Mouse (Mus musculus) embryonic facial prominence, embryonic 12.5 days (tissue): ENCODE measurements at regions not wholly inside any gene's neighbourhood (a gene's known extent, or its start where the extent isn't known, plus 50 kb on each side); places are given as distances from the start of the nearest gene placed in this dataset.

Experiments used
- ATAC-seq: fragments of 200-750 bp; cut with Nextera tagmentation; 2 replicates; pipeline ENCODE4 v1.8.0; 2017; ENCODE audit not compliant: insufficient number of reproducible peaks, insufficient read depth, low FRiP score, low TSS enrichment
- H3K27ac ChIP-seq: fragments of 300-500 bp; sonication (generic); 2 replicates; pipeline ENCODE4 v1.5.1; 2016; ENCODE audit warnings: mild to moderate bottlenecking
- H3K27me3 ChIP-seq: fragments of 300-500 bp; sonication (generic); 2 replicates; pipeline ENCODE4 v1.6.1; 2016; ENCODE audit warnings: mild to moderate bottlenecking, moderate library complexity
- H3K36me3 ChIP-seq: fragments of 300-500 bp; sonication (generic); 2 replicates; pipeline ENCODE4 v1.6.1; 2016; ENCODE audit warnings: mild to moderate bottlenecking
- H3K4me1 ChIP-seq: fragments of 300-500 bp; sonication (generic); 2 replicates; pipeline ENCODE4 v1.6.1; 2016
- H3K4me2 ChIP-seq: fragments of 300-500 bp; sonication (generic); replicated peaks from 2 replicates; pipeline ENCODE4 v1.6.1; 2016; ENCODE audit warnings: mild to moderate bottlenecking, moderate library complexity
- H3K4me3 ChIP-seq: fragments of 300-500 bp; sonication (generic); 2 replicates; pipeline ENCODE4 v1.5.1; 2016; ENCODE audit warnings: mild to moderate bottlenecking
- H3K9ac ChIP-seq: fragments of 300-500 bp; sonication (generic); 2 replicates; pipeline ENCODE4 v1.6.1; 2016; ENCODE audit warnings: mild to moderate bottlenecking, moderate library complexity
- H3K9me3 ChIP-seq: fragments of 300-500 bp; sonication (generic); 2 replicates; pipeline ENCODE4 v1.6.1; 2016; ENCODE audit warnings: mild to moderate bottlenecking, moderate library complexity
- WGBS: fragments of 180-500 bp; shearing (Covaris S2); methylation state at CpG from one replicate; pipeline ENCODE4 v1.1.7; 2016; 5-methylcytosine and 5-hydroxymethylcytosine counted together

DNA sequence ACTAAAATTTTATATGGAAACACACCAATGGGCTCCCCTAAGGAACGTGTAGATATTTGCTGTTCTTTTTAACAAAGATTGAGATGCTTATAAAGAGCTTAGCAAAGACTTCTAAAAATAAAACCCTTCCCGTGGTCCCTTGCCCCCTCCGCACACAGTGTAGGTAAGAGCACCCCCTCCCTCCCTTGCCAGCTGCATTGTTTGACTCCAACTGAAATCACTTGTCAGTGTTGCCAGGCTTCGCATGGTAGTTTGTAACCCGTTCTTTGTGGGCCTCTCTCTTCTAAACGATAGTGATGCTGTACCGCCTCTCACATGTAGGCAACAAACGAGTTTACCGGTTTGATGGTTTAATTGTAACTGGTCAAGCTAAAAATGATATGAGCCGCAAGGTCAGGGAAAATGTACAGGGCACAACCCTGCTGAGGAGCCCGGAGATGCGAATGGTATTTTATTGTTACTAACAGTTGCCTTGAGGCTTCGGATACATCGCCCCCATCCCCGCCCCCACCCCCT is 246.0 kb downstream of the Ttll7 start:
- Histone ChIP-seq H3K27ac (no peak overlapping the region), H3K4me1 (peaks cover 23% of the 10 kb centered on the region; the same call in 1 of the 2 replicates), H3K4me2 (peak overlapping the region; percentile 23), H3K27me3 (peaks cover 8% of the 10 kb centered on the region; the same call in 1 of the 2 replicates), H3K9me3 (no peaks in the 10 kb centered on the region), H3K4me3 (no peak overlapping the region), H3K36me3 (no peaks in the 10 kb centered on the region), H3K9ac (no peak overlapping the region)
- WGBS = 28% methylated on average over 15 of the region's 15 CpGs
- ATAC-seq = no peak

DNA sequence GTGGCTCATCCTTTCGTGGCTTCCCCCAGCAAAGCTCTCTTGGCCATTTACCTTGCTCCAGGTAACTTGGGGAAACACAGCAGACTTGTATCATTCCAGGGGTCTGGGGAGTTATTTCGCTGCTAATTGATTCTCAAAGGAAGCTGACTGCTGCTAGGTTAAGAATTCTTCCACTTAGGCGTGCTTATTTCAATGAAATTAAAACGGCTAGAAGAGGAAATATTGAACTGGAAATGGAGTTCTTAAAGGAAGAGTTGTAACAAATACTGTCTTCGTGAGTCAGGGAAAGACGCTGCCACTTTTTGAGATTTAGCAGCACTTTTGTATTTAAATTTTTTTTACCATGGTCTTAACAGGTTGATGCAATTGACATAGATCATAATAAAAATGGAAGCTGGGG is 246.4 kb downstream of the Ttll7 start:
- Histone ChIP-seq H3K4me1 (peaks cover 23% of the 10 kb centered on the region; the same call in 1 of the 2 replicates), H3K27ac (no peak overlapping the region), H3K4me3 (no peak overlapping the region), H3K9me3 (no peaks in the 10 kb centered on the region), H3K27me3 (peaks cover 8% of the 10 kb centered on the region; the same call in 1 of the 2 replicates), H3K36me3 (no peaks in the 10 kb centered on the region), H3K4me2 (peak overlapping the region; percentile 23), H3K9ac (no peak overlapping the region)
- ATAC-seq = no peak
- 41% methylated on average over 6 of the region's 6 CpGs for WGBS

DNA sequence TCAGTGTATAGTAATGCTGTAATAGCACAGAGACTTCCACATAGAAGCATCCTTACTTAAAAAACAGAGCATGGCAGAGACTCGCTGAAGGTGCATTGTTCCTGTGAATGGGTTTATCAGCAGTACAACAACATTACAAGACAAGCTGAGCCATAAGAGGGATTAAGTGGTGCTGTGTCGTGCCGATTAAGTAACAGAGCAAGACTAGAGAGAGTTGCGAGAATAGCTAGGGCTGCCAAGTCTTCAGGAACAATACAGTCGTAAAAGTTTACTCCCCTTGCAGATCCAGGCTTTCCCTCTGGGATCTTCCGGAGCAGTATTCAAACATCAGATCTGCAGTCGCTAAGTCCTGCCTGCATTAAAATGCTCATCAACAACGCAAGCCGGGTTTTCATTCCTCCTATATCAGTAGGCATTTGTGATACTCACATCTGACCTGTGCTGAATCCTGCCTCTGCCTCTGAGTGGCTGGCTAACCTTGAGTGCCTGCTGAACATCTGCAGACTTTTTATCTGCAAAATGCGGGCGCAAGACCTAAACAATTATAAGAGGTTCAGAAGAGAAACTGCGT is 247.1 kb downstream of the Ttll7 start:
- 38% methylated on average over 12 of the region's 12 CpGs for WGBS
- ATAC-seq = no peak
- no peak overlapping the region for H3K9ac ChIP-seq
- H3K4me2 ChIP-seq = no peak overlapping the region
- H3K27ac ChIP-seq = no peak overlapping the region
- peaks cover 8% of the 10 kb centered on the region; the same call in 1 of the 2 replicates for H3K27me3 ChIP-seq
- H3K4me1 ChIP-seq = peaks cover 23% of the 10 kb centered on the region; the same call in 1 of the 2 replicates
- no peak overlapping the region for H3K4me3 ChIP-seq
- H3K36me3 ChIP-seq = no peaks in the 10 kb centered on the region
- no peaks in the 10 kb centered on the region for H3K9me3 ChIP-seq

GRCm38 (mm10) chr3:147101053-147101764 is 249.0 kb downstream of the Ttll7 start:
- H3K27ac ChIP-seq = no peak overlapping the region

DNA sequence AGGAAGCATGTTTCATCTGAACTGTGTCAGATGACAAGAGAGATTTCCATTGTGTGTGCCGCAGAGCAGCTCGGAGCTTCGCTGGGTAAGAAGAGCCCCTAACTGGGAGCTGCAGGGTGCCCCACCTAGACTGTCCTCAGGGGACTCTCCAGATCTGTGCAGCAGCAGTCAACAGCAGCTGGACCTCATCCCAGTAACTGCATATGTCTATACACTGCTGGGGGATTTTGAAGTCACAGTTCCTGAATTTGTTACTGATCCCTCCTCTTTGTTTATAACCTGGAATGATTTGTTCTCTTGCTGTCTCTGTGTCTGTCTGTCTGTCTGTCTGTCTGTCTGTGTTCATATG is 249.6 kb downstream of the Ttll7 start:
- H3K9ac ChIP-seq = no peak overlapping the region
- no peak overlapping the region for H3K4me3 ChIP-seq
- 35% methylated on average over 3 of the region's 3 CpGs for WGBS
- H3K27ac ChIP-seq = no peak overlapping the region
- no peak overlapping the region for H3K4me2 ChIP-seq
- H3K27me3 ChIP-seq = peaks cover 5% of the 10 kb centered on the region; the same call in 1 of the 2 replicates
- no peaks in the 10 kb centered on the region for H3K9me3 ChIP-seq
- peaks cover 20% of the 10 kb centered on the region; the same call in 1 of the 2 replicates for H3K4me1 ChIP-seq
- ATAC-seq = no peak
- no peaks in the 10 kb centered on the region for H3K36me3 ChIP-seq

More at GRCm38 (mm10) chr3:147101053-147101764, 249.0 kb downstream of the Ttll7 start:
- H3K9ac ChIP-seq = no peak overlapping the region
- no peak overlapping the region for H3K4me3 ChIP-seq
- ATAC-seq = no peak
- H3K4me1 ChIP-seq = peaks cover 20% of the 10 kb centered on the region; the same call in 1 of the 2 replicates
- WGBS = 34% methylated on average over 7 of the region's 7 CpGs
- H3K36me3 ChIP-seq = no peaks in the 10 kb centered on the region
- H3K9me3 ChIP-seq = no peaks in the 10 kb centered on the region
- H3K27me3 ChIP-seq = peaks cover 5% of the 10 kb centered on the region; the same call in 1 of the 2 replicates
- no peak overlapping the region for H3K4me2 ChIP-seq

DNA sequence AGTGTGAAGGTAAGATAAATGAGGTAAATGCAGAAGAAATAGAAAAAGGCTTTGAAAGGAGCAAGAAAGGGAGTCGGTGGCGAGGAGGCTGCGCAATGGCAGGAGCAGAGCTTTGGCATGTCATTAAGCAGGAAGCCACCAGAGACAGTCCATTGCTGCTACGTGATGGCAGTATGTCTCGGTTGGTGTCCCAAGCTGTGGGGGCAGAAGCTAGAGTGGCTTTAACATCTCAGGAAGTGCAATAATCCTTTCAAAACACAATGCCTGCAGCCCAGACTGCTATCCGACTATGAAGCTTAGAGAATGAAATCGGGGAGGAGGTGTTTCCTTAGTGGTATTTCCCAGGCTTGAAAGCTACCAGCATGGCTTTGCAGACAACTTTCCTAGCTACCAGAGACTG is 251.3 kb downstream of the Ttll7 start:
- H3K4me1 ChIP-seq = peaks cover 15% of the 10 kb centered on the region; the same call in 1 of the 2 replicates
- H3K36me3 ChIP-seq = no peaks in the 10 kb centered on the region
- WGBS = 68% methylated on average over 7 of the region's 7 CpGs
- no peak overlapping the region for H3K4me3 ChIP-seq
- H3K27me3 ChIP-seq = peaks cover under 1% of the 10 kb centered on the region; the same call in 1 of the 2 replicates
- ATAC-seq = no peak
- H3K4me2 ChIP-seq = no peak overlapping the region
- H3K27ac ChIP-seq = no peak overlapping the region
- no peaks in the 10 kb centered on the region for H3K9me3 ChIP-seq
- no peak overlapping the region for H3K9ac ChIP-seq

- H3K27me3 ChIP-seq = no peaks in the 10 kb centered on the region
- H3K9me3 ChIP-seq = no peaks in the 10 kb centered on the region
- H3K4me1 ChIP-seq = no peaks in the 10 kb centered on the region
- H3K27ac ChIP-seq = no peak overlapping the region
- WGBS = 86% methylated on average over 4 of the region's 4 CpGs
- no peak for ATAC-seq
- H3K9ac ChIP-seq = no peak overlapping the region
- H3K36me3 ChIP-seq = no peaks in the 10 kb centered on the region
- no peak overlapping the region for H3K4me2 ChIP-seq
- H3K4me3 ChIP-seq = no peak overlapping the region
Observed at GRCm38 (mm10) chr3:147117609-147118008, 265.4 kb downstream of the Ttll7 start.

GRCm38 (mm10) chr3:147118092-147118491 is 265.9 kb downstream of the Ttll7 start:
- Histone ChIP-seq H3K4me3 (no peak overlapping the region), H3K27me3 (no peaks in the 10 kb centered on the region), H3K36me3 (no peaks in the 10 kb centered on the region), H3K4me1 (no peaks in the 10 kb centered on the region), H3K9ac (no peak overlapping the region), H3K4me2 (no peak overlapping the region), H3K27ac (no peak overlapping the region), H3K9me3 (no peaks in the 10 kb centered on the region)
- WGBS = 60% methylated on average over 5 of the region's 5 CpGs
- ATAC-seq = no peak

GRCm38 (mm10) chr3:147118622-147119021 is 266.5 kb downstream of the Ttll7 start:
- Histone ChIP-seq H3K36me3 (no peaks in the 10 kb centered on the region), H3K4me1 (no peaks in the 10 kb centered on the region), H3K27me3 (no peaks in the 10 kb centered on the region), H3K9me3 (no peaks in the 10 kb centered on the region), H3K27ac (no peak overlapping the region), H3K9ac (no peak overlapping the region), H3K4me3 (no peak overlapping the region), H3K4me2 (no peak overlapping the region)
- no peak for ATAC-seq
- 92% methylated on average over 6 of the region's 6 CpGs for WGBS

DNA sequence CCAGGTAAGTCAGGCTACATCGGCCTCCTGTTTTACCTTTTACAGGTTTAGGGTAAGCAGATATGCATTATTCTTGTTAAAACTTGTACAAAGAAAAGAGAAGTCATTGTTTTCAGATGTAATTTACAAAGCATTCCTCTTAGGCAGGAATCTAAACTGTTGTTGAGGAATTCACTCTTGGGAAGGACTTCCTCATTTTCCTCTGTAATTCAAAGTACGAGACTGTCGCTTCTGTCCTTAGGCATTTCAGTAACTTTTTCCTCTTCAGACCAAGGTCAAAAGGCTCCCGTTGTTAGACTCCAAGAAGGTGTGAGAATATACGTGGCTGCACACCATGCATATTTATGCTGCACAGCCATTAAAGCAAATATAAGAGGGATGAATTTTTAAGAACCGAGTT is 269.7 kb downstream of the Ttll7 start:
- Histone ChIP-seq H3K4me1 (no peaks in the 10 kb centered on the region), H3K4me3 (no peak overlapping the region), H3K27ac (no peak overlapping the region), H3K4me2 (no peak overlapping the region), H3K27me3 (no peaks in the 10 kb centered on the region), H3K9ac (no peak overlapping the region), H3K36me3 (no peaks in the 10 kb centered on the region), H3K9me3 (no peaks in the 10 kb centered on the region)
- no peak for ATAC-seq
- WGBS = 78% methylated on average over 6 of the region's 6 CpGs

DNA sequence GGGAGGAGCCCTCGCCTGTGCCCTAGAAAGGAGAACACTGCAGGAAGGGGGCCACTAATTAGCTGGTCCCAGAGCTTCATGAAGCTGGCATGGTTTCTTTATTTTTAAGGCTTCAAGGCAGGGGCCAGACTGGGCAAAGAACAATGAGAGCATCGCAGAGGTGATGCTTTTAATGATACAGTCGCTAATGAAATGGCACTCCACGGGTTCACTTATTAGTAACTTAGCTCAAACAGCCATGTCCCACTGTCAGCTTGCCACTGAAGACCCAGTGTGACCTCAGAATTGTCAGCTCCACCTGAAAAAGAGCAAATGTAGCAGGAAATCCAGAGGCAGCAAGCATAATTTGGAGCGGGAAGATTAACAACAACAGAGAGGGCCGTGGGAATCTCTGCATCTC is 275.6 kb downstream of the Ttll7 start:
- Histone ChIP-seq H3K4me3 (no peak overlapping the region), H3K9ac (no peak overlapping the region), H3K36me3 (no peaks in the 10 kb centered on the region), H3K4me2 (no peak overlapping the region), H3K4me1 (no peaks in the 10 kb centered on the region), H3K27ac (no peak overlapping the region), H3K27me3 (no peaks in the 10 kb centered on the region), H3K9me3 (no peaks in the 10 kb centered on the region)
- 76% methylated on average over 6 of the region's 6 CpGs for WGBS
- no peak for ATAC-seq

- H3K4me1 ChIP-seq = no peaks in the 10 kb centered on the region
- ATAC-seq = no peak
- H3K9me3 ChIP-seq = no peaks in the 10 kb centered on the region
- no peak overlapping the region for H3K4me2 ChIP-seq
- H3K27me3 ChIP-seq = no peaks in the 10 kb centered on the region
- no peak overlapping the region for H3K27ac ChIP-seq
- WGBS = 91% methylated on average over 13 of the region's 13 CpGs
- no peaks in the 10 kb centered on the region for H3K36me3 ChIP-seq
- H3K4me3 ChIP-seq = no peak overlapping the region
- no peak overlapping the region for H3K9ac ChIP-seq
Observed at GRCm38 (mm10) chr3:147132830-147133229, 280.7 kb downstream of the Ttll7 start.
